Comparison of ENCODE assay signal across 26 mouse cellular contexts in the genomic region with DNA sequence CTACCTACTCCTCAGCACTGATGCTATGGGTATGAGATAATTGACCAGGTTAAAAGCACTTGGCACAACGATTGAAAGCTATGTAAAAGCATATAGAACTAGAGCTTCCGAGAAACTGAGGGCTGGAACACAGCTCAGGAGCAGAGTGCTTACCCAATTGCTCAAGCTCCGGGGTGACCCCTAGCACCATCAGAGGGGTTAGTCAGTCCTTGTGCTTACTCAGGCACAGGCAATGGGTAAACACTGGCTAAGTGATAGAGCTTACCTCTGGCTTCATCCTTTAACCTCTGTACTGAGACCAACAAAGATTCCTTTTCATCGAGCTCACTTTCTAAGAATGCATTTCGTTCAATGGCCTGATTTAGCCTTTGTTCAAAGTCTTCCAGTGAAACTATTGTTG. TPM values are rescaled to one million over a fixed set of nuclear protein-coding genes. Genes with fewer than 3 reads are reported as not detected.
A peak's percentile ranks its signal among the peaks of the same experiment; 100 is the strongest.
DNase-seq lines count a peak whose midpoint lies in the region; ATAC-seq and TF ChIP-seq lines count a peak whose summit lies in the region.
"Had no signal": no experiment of that assay in that cellular context is flagged by ENCODE, and none has a peak within 500 bp of the region (broad histone marks: within the 10 kb centered on the region; RNA-seq: fewer than 3 reads in every experiment).

No protein-coding gene starts in this region.

- intact Hi-C loops in heart, postnatal 25 days (cut with DNase I) = loop anchor here (2.0 kb wide), 1 partner anchor 35 kb away; no protein-coding TSS in a partner anchor

- peak; percentile 60 for DNase-seq in heart, adult 11 months
- no peak for DNase-seq in heart, postnatal 25 days (ENCODE audit: low spot score)
- no peak for DNase-seq in liver
- DNase-seq in stomach, postnatal 0 days (ENCODE audit: low spot score) = peak; percentile 39
- DNase-seq in spleen, adult 18-20 months = no peak
- no peak for DNase-seq in urinary bladder, postnatal 14 days (ENCODE audit: low spot score)
- DNase-seq: adrenal gland, postnatal 10 days; adrenal gland, postnatal 36 days; cerebellum, adult 18-20 months; cerebellum, adult 9-10 months; cerebellum, postnatal 14 days; gastrocnemius, postnatal 10 days; gastrocnemius, postnatal 36 days; heart, postnatal 36 days had no signal

- no peak overlapping the region for H3K27ac ChIP-seq in liver, embryonic 15.5 days (replicated peaks)
- no peak overlapping the region for H3K27ac ChIP-seq in stomach, postnatal 0 days (replicated peaks)
- H3K27ac ChIP-seq: forebrain, embryonic 10.5 days; forebrain, embryonic 13.5 days; hindbrain, embryonic 14.5 days had no signal

- peak; percentile 66 for ATAC-seq in liver, embryonic 15.5 days (ENCODE audit: insufficient read depth)
- ATAC-seq in stomach, postnatal 0 days (ENCODE audit: low FRiP score, low TSS enrichment) = peak; percentile 86
- ATAC-seq: forebrain, embryonic 13.5 days; forebrain, embryonic 16.5 days; Patski had no signal

- no peak overlapping the region for H3K4me3 ChIP-seq in liver, embryonic 15.5 days (replicated peaks)
- H3K4me3 ChIP-seq in stomach, postnatal 0 days (ENCODE audit: low read depth, low read length) = no peak overlapping the region
- H3K4me3 ChIP-seq: forebrain, embryonic 10.5 days; forebrain, embryonic 13.5 days had no signal

- no peaks in the 10 kb centered on the region for H3K9me3 ChIP-seq in liver, embryonic 15.5 days (replicated peaks)
- H3K9me3 ChIP-seq in stomach, postnatal 0 days (ENCODE audit: control insufficient read depth, low read length) = no peaks in the 10 kb centered on the region
- H3K9me3 ChIP-seq: forebrain, embryonic 10.5 days; forebrain, embryonic 13.5 days had no signal

- H3K4me2 ChIP-seq in liver, embryonic 15.5 days = no peak overlapping the region
- H3K4me2 ChIP-seq in stomach, postnatal 0 days (replicated peaks; ENCODE audit: low read depth) = no peak overlapping the region
- H3K4me2 ChIP-seq: forebrain, embryonic 13.5 days; heart, embryonic 11.5 days; hindbrain, embryonic 14.5 days had no signal

- peaks cover 69% of the 10 kb centered on the region for H3K36me3 ChIP-seq in liver, embryonic 15.5 days (replicated peaks)
- peaks cover 15% of the 10 kb centered on the region for H3K36me3 ChIP-seq in stomach, postnatal 0 days (ENCODE audit: control insufficient read depth, insufficient read depth, low read length)

- WGBS in liver, embryonic 15.5 days (ENCODE audit: insufficient replicate concordance) = 81% methylated on average over 5 of the region's 5 CpGs
- WGBS in stomach, postnatal 0 days = 61% methylated on average over 5 of the region's 5 CpGs

- TF ChIP-seq EP300 in stomach, postnatal 0 days (optimal IDR thresholded peaks at IDR 0.05) = no peak

- no peaks in the 10 kb centered on the region for H3K27me3 ChIP-seq in liver, embryonic 15.5 days
- H3K27me3 ChIP-seq in stomach, postnatal 0 days (ENCODE audit: control insufficient read depth, insufficient read depth, low read length) = no peaks in the 10 kb centered on the region
- H3K27me3 ChIP-seq: forebrain, embryonic 13.5 days; Patski had no signal

- H3K9ac ChIP-seq in liver, embryonic 15.5 days = no peak overlapping the region
- H3K9ac ChIP-seq in stomach, postnatal 0 days (ENCODE audit: low read length) = no peak overlapping the region
- H3K9ac ChIP-seq: forebrain, embryonic 13.5 days; hindbrain, embryonic 14.5 days had no signal

- H3K4me1 ChIP-seq in liver, embryonic 15.5 days (replicated peaks) = no peaks in the 10 kb centered on the region
- H3K4me1 ChIP-seq in stomach, postnatal 0 days (replicated peaks; ENCODE audit: control insufficient read depth, insufficient read depth) = no peaks in the 10 kb centered on the region
- H3K4me1 ChIP-seq: forebrain, embryonic 13.5 days had no signal

- no peak for TF ChIP-seq CTCF in stomach, postnatal 0 days (IDR thresholded peaks at IDR 0.05; ENCODE audit: low read depth)

RNA-seq across cellular contexts. Expression of a gene that starts 32.1 kb away (rescaled TPM):
- total RNA-seq in heart, postnatal 25 days (2021) = 10 to 100 TPM; 56.0 to 60.9 TPM
- polyA plus RNA-seq in liver, embryonic 15.5 days (2015; fragmentation: Nextera tagmentation; extraction: Ambion mirVana) = 37.6 and 41.7 TPM in 2 replicates
- polyA plus RNA-seq in stomach, postnatal 0 days (2015; fragmentation: Nextera tagmentation; extraction: Ambion mirVana) = 86.4 and 92.6 TPM in 2 replicates

RNA-seq across cellular contexts. Expression of a gene that starts 48.7 kb away (rescaled TPM):
- under 1 TPM in 1 of 2 experiments, not detected in 1; 0.08 TPM for total RNA-seq in heart, postnatal 25 days (2021)
- polyA plus RNA-seq in liver, embryonic 15.5 days (2015; fragmentation: Nextera tagmentation; extraction: Ambion mirVana) = 0.13 TPM in 2 replicates
- 5.4 and 5.8 TPM in 2 replicates for polyA plus RNA-seq in stomach, postnatal 0 days (2015; fragmentation: Nextera tagmentation; extraction: Ambion mirVana)
- total RNA-seq: adrenal gland, adult 18-20 months; gastrocnemius, adult 18-20 months; gastrocnemius, postnatal 10 days; gastrocnemius, postnatal 36 days; granulocyte monocyte progenitor cell, adult 5-6 weeks; heart, postnatal 36 days had no signal
- polyA plus RNA-seq: forebrain, embryonic 16.5 days; heart, embryonic 14.5 days; hindbrain, embryonic 11.5 days; hindbrain, embryonic 14.5 days; Patski had no signal

Comparison
In these comparisons a context has a peak if more than half of its experiments do, and no peak if none do; other contexts are left out.
1. DNase-seq: peak in heart, adult 11 months (single experiment) and stomach, postnatal 0 days (single experiment); none in heart, postnatal 25 days (single experiment), liver (single experiment), spleen, adult 18-20 months (0 of 2) and urinary bladder, postnatal 14 days (single experiment).